Mouse (Mus musculus) skeletal muscle tissue, adult 2 months (tissue): ENCODE results near the gene Tnni3.
"Not testable (repeated sequence)": the region's sequence is repeated elsewhere in the genome, so short reads cannot be mapped to it uniquely, and the experiment has no call there.

Experiments
- DNase-seq: peaks from one replicate; pipeline ENCODE4 v3.0.0-alpha.2; 2012; ENCODE audit warnings: low read depth, low spot score

Tnni3 gene

DNA sequence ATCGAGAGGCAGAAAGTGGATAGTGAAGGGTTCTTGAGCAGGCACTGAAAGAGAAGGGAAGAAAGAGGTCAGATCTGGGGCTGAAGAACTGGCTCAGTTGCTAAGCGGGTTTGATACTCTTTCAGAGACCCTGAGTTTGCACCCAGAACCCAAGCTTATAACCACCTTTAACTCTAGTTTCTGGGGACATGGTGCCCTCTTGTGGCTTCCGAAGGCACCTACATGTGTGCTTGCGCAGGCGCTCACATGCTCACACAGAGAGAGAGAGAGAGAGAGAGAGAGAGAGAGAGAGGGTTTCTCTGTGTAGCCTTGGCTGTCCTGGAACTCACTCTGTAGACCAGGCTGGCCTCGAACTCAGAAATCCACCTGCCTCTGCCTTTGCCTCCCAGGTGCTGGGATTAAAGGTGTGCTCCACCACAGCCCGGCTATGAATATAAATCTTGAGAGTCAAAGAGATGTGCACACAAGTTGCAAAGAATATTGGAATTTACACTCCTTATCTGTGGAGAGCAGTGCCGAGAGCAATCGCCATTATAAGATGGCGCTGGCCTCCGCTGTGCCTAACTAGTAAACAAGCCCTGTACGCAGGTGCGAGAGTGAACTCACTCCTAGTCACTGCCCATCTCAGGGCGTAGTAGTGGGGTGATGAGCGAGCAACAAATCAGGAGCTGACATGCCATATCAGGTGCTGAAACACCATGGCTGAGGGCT is at the start of gene Tnni3:
TSS of gene Tnni3 (minus strand) at position 18 of the 711 bp plus-strand sequence.
- DNase-seq = not testable (repeated sequence)

GRCm38 (mm10) chr7:4572361-4572760 is 48.3 kb upstream of the Tnni3 start:
- DNase-seq = not testable (repeated sequence)

- DNase-seq = no peak
Observed at GRCm38 (mm10) chr7:4562660-4563059, 38.6 kb upstream of the Tnni3 start.

DNA sequence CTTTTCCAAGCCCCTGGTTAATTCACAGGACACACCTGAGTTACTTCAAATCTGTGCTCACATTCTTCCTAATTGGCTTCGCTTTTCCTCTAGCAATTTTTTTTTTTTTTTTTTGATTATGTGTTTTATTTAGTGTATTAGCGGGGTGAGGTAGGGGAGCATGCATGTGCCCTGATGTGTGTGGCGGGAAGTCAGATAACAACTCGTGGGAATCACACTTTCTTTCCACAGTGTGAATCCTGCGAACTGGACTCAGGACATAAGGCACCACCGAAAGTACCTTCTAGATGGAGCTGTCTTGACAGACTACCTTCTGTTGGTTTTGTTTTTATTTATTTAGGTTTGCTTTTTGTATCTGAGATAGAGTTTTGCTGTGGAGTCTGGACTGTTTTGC is 33.1 kb upstream of the Tnni3 start:
- no peak for DNase-seq

- DNase-seq = peak; percentile 61
Observed at GRCm38 (mm10) chr7:4556256-4557166, 32.5 kb upstream of the Tnni3 start.

DNA sequence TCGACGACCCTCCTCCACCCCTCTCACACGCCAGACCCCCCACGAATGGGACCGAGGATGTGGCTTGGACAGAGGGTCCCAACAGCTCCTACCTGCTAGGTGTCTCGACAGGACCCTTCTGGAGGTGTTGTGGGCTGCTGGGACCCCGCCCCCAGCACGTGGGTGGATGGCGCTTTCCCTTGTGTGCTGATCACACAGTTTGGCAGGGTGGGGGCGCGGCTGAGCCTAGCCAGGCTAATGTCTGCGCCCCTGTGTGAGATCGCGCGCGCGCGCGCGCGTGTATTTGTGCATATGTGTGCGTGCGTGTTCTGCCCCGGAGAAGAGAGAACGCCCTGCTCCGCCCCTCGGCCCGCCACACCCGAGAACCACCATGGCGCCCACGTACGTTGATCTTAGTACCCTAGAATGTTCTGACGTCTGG is 23.2 kb upstream of the Tnni3 start, which contains the start of gene Syt5:
TSS of gene Syt5 (minus strand) at position 321 of the 421 bp plus-strand sequence.
- DNase-seq = no peak

GRCm38 (mm10) chr7:4546591-4547131 is 22.6 kb upstream of the Tnni3 start:
- DNase-seq = no peak

DNA sequence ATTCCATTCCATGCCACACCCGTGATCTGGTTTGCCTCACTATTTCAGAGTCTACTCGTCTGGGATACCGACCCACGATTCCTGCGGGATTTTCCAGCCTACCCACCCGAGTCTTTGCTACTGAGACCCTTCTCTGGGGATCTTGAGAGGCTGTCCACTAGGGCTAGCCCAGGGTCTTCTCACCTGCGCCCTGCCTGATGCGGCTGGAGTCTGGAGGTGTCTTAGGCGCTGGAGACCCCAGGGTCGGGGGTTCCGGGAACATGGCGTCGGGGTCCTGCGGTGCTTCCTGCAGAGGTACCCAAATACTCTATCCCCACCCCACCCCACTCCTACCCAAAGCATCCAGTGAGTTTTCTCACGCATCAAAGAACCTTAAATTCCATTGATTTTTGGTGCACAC is 22.0 kb upstream of the Tnni3 start:
- DNase-seq = no peak

DNA sequence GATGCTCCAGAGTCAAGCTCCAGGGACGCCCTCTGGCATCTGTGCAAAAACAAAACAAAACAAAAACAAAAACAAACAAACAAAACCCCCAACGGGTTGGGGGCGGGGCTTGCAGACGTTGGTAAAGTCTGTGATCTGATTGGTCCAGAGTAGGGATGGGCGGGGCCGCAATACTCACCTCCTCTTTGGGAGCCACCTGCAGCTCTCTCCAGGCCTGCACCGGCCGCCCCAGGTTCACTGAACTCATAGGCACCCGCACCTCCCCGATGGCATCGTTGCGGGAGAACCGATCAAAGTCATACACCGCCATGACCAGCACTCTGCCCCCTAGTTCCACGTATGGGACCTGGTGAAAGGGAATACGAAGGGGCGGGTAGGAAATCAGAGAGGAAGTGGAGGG is 18.0 kb upstream of the Tnni3 start:
- DNase-seq = no peak

GRCm38 (mm10) chr7:4541344-4541743 is 17.3 kb upstream of the Tnni3 start:
- DNase-seq = no peak

DNA sequence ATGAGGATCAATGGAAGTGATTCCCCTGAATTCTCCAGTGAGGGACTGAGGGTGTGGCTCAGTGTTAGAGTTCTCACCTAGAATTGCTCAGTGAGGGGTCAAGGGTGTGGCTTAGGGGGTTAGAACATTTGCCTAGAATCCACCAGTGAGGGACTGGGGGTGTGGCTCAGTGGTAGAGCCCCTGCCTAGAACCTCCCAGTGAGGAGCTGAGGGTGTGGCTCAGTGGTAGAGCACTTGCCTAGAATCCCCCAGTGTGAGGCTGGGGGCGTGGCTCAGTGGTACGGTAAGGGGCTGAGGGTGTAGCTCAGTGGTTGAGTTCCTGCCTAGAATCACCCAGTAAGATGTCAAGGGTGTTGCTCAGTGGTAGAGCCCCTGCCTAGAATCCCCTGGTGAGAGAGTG is 15.0 kb upstream of the Tnni3 start:
- no peak for DNase-seq

- DNase-seq = no peak
Observed at GRCm38 (mm10) chr7:4537181-4537580, 13.2 kb upstream of the Tnni3 start.

- DNase-seq = no peak
Observed at GRCm38 (mm10) chr7:4536369-4536768, 12.3 kb upstream of the Tnni3 start.

DNA sequence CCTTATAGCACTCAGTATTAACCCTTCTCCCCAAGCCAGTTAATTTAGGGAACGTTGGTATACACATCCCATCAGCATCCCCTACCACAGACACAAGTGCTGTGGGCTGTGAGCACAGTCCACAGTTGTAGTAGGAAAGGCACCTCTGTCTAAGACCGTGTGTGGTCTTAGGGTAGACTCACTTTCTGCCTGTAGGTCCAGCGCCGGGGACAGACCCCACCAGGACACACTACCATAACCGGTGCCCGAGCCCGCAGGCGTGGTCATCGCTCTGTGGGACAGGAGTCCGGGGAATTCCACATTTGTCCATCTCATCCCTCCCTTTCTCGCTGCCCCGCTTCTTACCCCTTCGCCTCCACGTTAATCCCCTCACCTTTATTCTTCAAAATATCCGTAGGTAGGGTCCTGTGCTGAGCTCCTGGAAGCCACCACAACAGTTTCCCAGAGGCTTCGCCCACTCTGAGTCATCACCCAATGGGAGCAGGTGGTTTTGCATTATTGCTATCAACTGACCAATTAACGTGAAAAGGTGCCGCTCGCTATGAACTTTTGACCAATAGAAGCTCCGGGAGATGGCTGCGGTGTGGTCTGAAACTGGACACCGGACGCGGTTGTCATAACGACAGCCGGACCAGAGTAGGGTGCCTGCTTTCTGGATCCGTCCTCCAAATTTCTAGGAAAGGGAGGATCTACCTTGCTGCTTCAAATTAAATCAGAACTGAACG is 8.1 kb upstream of the Tnni3 start, which contains the start of gene Dnaaf3:
TSS of gene Dnaaf3 (minus strand) at position 449 of the 725 bp plus-strand sequence.
- peak; percentile 68 for DNase-seq

GRCm38 (mm10) chr7:4530166-4530565 is 6.1 kb upstream of the Tnni3 start:
- not testable (repeated sequence) for DNase-seq

DNA sequence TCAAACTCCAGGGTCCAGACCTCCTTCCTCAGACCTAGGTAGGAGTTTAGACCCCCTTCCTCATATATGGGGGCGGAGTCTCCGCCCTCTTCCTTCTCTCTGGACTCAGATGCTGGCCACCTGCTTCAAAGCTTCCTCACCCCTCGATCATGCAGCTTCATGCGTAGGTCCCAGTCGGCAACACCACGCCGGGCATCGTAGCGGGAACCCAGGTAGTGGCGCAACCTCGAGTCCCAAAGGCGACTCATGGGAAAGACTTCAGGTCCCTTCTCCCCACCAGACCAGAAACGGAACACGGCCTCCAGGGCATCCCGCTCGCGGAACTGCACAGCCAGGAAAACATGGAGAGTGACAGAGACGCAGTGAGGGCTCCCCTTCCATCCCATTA is 3.3 kb upstream of the Tnni3 start:
- DNase-seq = no peak

DNA sequence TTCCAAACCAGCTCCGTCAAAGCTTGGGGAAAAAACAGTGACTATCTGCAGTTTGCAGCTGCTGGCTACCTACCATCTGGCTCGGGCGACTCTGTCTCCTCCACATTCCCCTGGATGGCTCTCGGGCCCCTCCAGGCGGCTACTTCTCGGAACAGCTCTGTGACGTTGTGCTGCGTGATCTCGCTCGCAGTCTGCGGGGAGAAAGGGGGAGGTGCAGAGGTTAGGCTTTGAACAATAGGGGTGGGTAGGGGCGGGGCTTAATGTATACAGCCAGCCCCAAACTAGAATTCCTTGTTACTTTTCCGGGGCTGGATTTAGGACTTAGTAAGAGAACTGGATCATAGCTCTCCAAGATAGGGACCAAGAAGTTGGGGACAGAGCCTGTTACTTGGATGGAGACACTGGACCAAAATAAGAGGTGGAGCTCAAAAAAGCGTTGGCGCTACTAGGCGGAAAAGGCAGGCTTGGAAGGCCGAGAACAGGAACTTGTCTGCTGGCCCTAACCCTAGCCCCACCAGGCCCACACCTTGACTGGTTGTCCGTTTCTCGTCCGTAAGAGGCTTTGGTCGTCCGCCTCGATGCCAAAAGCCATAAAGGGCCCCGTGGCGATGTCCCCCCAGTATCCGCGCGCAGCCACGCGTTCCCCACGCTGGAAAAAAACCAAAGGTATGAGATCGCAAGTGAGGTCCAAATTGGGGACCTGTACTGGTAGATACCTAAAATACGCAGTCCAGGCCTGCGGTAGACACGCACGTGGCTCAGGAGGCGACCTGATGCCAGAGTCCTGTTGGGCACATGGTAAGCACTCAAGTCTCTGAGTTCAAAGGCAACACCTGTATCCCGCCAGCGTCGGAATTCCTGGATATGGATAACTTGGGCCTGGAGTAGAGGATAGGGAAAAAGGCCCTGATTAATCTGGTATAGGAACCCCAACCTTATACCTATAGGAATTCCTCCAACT is 2.6 kb upstream of the Tnni3 start:
- peak; percentile 71 for DNase-seq

DNA sequence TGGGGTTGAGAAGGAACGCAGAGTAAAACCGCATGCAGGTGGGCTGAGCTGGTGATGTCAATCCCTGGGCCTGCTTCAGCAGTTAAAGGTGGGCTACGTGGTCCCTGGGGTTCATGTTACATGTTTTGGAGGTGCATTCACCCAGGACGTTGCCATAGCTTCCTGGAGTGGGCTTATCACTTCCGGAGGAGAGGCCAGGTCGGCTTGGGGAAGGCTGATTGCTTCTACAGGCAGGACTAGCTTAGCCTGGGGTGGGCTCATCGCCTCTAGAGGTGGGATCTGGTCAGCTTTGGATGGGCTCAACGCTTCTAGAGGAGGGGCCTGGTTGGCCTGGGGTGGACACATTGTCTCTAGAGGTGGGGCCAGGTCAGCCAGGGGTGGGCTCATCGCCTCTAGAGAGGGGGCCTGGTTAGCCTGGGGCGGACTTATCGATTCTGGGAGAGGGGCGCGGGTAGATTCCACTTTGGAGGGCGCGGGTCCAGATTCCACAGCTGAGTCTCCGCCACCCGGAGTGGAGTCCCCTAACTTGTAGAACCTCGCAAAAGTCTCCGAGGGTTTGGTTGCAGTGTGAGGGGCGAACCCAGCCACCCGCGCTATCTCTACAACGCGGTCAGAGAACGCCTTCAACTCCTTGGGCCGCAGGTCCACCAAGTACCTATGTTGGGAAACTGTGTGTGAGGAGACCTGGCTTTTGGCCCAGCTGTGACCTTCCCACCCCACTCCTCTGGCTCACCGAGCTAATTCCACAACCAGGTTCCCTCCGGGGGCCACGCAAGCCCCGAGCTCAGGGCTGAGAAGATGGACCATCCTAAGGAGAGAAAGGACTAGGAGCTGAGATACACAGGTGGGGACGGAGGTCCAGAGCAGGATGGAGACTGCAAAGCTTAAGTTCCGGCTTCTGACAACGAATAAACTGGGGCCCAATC is 561 bp downstream of the Tnni3 start:
- DNase-seq = no peak

DNA sequence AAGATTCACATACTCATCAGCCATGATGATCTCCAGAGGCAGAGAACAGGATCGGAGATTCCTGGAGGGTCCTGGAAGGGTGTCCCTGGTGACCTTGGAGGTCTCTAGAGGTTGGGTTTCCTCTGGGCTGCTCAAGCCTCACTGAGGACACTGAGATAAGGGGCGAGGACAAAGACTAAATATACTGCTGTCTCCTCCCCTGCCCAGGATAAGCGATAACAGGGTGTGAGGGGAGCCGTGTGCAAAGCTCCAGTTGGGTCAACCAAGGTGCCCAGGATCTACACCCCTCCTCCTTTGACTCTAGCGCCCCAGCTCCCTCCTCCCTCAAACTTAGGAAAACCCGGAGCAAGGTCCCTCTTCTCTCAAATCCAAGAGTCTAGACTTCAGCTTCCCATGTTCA is 1.7 kb downstream of the Tnni3 start:
- no peak for DNase-seq
